Mouse (Mus musculus) colon, adult 2 months (tissue): ENCODE measurements around the gene Mical1. TPM values are rescaled to one million over a fixed set of nuclear protein-coding genes. Genes with fewer than 3 reads are reported as not detected.

Experiments used
- polyA plus RNA-seq: library from polyadenylated mRNA; depleted of rRNA; stranded (reverse); fragments of >200 nt; gene quantifications from 2 replicates; pipeline ENCODE4 v1.2.3, GENCODE M21; 2012; rRNA removed

Gene Mical1
- 53.2 TPM in 2 replicates for polyA plus RNA-seq

GRCm38 (mm10) chr10:41476171-41477017, at the start of gene Mical1:
Gene Mical1 (plus strand): TSS chr10:41476314.

GRCm38 (mm10) chr10:41450137-41450670, 25.9 kb upstream of the Mical1 start, which contains the start of gene Zbtb24:
Gene Zbtb24 (plus strand): TSS chr10:41450383.

GRCm38 (mm10) chr10:41489708-41490517, 13.8 kb downstream of the Mical1 start, which contains the start of the genes Smpd2 and Ppil6:
Gene Smpd2 (minus strand): TSS chr10:41490369.
Gene Ppil6 (plus strand): TSS chr10:41490439.

GRCm38 (mm10) chr10:41518981-41519618, 43.0 kb downstream of the Mical1 start, which contains the start of gene Cd164:
Gene Cd164 (plus strand): TSS chr10:41519414.

Other genes starting within 250 kb of the Mical1 start
- gene Fig4, start 173.1 kb upstream of the Mical1 start, polyA plus RNA-seq = 7.2 and 8.5 TPM in 2 replicates
- gene Ak9, start 172.3 kb upstream of the Mical1 start, polyA plus RNA-seq = not detected in 2 replicates
- gene Zbtb24, start 25.9 kb upstream of the Mical1 start, polyA plus RNA-seq = 12.5 and 14.8 TPM in 2 replicates
- 68.4 and 83.2 TPM in 2 replicates for gene Smpd2, start 14.1 kb downstream of the Mical1 start, polyA plus RNA-seq
- 0.34 and 0.50 TPM in 2 replicates for gene Ppil6, start 14.1 kb downstream of the Mical1 start, polyA plus RNA-seq
- gene Cd164, start 43.1 kb downstream of the Mical1 start, polyA plus RNA-seq = 87.3 and 106 TPM in 2 replicates
- gene Ccdc162, start 240.3 kb downstream of the Mical1 start, polyA plus RNA-seq = 0.31 and 0.55 TPM in 2 replicates